Mouse (Mus musculus): ENCODE results near the gene Rpp25l. TPM values are rescaled to one million over a fixed set of nuclear protein-coding genes. Genes with fewer than 3 reads are reported as not detected.
"Not testable (repeated sequence)": the region's sequence is repeated elsewhere in the genome, so short reads cannot be mapped to it uniquely, and the experiment has no call there.

Gene Rpp25l
- total RNA-seq, 2 experiments from 2014 or later: 29.4 to 31.0 TPM

DNA sequence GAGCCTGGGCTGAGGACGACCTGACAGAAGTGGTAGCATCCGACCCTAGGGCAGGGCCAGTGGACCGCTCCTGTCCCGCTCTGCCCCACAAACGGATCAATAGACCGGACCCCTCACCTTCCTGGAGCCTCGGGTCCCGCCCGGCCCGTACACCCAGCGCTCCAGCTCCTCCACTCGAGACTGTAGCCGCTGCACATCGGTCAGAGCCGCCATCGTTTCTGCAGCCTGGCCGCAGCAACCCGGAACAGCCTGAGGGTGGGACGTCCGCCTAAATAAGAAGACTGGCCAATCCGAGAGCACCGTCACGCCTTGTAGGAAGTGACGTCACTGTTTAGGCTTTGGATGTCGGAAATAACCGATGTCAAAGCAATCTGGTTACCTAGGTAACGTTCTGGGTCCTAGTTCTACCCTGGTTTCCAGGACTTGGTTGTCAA lies 9.6 kb upstream of the Rpp25l start, which contains the start of gene Dctn3:
Gene Dctn3, minus strand, starts transcription at position 253 of the 434 bp plus-strand sequence.
- Histone ChIP-seq H3K27ac (peak within 1 kb of the TSS; percentile 78), H3K4me3 (peak within 1 kb of the TSS; percentile 85)
- DNase-seq (ENCODE audit: low spot score in 2 of 2): peak; percentile 92 to 97
- TF ChIP-seq CTCF (conservative IDR thresholded peaks at IDR 0.05): no peak

DNA sequence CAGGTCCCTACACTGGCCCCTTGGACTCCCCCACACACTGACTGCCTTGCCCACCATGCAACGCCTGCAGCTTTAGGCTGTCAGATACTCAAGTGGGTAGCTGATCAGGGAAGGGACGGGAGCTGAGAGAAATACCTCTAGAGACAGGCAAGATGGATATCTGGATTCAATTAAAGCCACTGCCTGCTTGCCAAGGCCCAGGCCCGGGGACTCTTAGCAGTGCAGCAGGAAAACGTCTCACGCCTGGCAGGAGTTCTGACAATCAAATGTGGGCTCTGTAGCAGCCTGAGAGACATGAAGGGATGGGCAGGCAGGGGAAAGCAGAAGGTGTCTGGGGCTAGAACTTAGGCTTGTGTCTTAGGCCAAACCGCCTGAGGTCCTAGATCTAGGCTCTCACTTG lies 3.5 kb upstream of the Rpp25l start:
- no peak overlapping the region for H3K27ac ChIP-seq
- H3K4me3 ChIP-seq: no peak overlapping the region
- DNase-seq (ENCODE audit: low spot score in 2 of 2): no peak
- no peak for TF ChIP-seq CTCF (conservative IDR thresholded peaks at IDR 0.05)

DNA sequence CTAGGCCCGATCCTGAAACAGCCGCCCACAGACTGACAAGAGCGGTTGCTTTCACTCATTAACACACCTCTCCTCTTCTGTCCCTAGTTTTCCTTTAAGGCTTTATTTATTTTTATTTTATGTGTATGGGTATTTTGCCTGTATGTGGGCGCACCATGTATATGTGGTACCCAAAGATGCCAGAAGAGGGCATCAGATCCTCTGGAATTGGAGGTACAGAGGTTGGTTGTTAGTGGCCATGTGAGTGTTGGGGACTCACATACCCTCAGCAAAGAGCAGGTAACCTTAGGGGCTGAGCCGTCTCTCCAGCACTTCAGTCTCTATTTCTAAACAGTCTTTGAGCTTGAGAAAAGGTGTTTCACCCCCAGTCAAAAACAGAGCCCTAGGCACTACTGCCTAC lies 2.3 kb upstream of the Rpp25l start:
- Histone ChIP-seq H3K27ac (no peak overlapping the region), H3K4me3 (no peak overlapping the region)
- DNase-seq (ENCODE audit: low spot score in 2 of 2): peak in 1 of 2 experiments; percentile 71
- peak; percentile 83 for TF ChIP-seq CTCF (conservative IDR thresholded peaks at IDR 0.05)

DNA sequence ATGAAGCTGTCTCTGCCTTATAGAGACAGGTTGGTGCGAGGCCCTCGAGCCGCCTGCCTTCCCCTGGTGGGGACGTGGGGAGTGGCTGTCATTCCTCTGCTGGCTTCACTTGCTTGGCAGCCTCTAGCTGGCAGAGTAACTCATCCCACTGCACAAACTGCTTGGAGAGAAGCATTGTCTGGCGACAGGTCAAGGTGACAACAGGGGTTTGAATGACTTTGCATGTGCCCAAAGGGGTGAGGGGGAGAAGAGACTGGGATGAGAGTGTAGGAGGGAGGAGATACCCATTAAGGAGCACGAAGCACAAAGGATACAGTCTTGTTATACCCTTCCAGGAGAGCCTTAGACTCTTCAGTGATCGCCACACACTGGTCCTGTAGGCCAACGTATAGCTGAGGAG lies 1.7 kb upstream of the Rpp25l start:
- no peak for TF ChIP-seq CTCF (conservative IDR thresholded peaks at IDR 0.05)
- Histone ChIP-seq H3K27ac (peak overlapping the region; percentile 8; the same call in 1 of the 2 replicates), H3K4me3 (no peak overlapping the region)
- DNase-seq (ENCODE audit: low spot score in 2 of 2): no peak

DNA sequence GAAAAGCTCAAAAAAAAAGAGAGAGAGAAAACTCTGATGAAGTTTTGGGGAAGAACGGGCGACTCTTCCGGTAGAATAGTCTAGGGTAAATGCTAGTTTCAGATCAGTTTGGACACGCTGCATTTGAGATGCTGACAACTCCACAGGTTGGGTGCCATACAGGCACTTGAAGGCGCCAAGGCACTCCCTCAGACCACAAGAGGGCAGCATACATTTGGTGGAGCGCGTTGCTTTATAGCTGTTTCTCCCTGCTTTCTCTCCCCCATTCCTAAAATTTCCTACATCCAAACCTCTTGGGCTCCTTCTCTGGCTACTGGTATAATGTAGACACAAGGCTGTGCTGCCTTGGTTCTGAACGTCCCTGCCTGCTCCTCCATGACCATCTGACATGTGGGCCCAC lies 942 bp upstream of the Rpp25l start:
- peak overlapping the region; percentile 8; the same call in 1 of the 2 replicates for H3K27ac ChIP-seq
- peak; percentile 90 for TF ChIP-seq CTCF (conservative IDR thresholded peaks at IDR 0.05)
- peak overlapping the region; percentile 98 for H3K4me3 ChIP-seq
- peak; percentile 73 to 79 for DNase-seq (ENCODE audit: low spot score in 2 of 2)

DNA sequence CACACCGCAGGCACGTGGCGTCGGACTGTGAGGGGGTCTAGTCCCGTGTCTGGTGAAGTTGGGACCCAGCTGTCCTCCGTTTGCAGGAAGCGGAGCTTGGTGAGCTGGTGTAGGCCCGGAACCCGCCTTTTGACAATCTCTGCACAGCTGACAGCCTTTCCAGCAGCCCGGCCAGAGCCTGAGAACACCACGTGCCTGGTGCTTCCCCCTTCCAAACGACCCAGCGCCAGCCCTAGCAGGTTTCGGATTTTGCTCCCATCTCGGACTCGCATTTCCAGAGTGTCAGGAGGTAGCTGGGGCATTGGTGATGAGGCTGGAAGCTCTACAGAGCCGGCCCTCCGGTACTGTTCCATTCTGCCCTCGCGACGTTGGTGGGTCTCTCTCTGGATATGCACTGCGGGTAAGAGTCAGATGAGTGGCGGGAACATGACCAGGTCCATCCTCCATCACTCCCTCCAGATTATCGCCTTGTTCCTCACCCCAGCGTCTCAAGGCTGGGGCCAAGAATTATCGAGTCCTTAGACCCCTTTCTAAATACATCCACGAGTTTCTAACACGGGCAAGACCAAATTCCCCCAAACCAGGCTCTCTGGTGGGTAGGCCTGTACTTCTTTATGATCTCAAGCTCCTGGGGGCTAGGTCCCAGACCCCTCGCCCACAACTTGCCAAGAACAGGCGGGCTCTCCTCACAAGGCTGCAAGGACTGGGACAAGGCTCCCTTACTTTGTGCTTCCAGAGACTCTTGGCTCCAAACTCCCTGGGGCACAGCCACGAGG lies 725 bp downstream of the Rpp25l start:
- no peak for DNase-seq (ENCODE audit: low spot score in 2 of 2)
- no peak for TF ChIP-seq CTCF (conservative IDR thresholded peaks at IDR 0.05)
- Histone ChIP-seq H3K27ac (peak overlapping the region; percentile 97), H3K4me3 (peak overlapping the region; percentile 98)

DNA sequence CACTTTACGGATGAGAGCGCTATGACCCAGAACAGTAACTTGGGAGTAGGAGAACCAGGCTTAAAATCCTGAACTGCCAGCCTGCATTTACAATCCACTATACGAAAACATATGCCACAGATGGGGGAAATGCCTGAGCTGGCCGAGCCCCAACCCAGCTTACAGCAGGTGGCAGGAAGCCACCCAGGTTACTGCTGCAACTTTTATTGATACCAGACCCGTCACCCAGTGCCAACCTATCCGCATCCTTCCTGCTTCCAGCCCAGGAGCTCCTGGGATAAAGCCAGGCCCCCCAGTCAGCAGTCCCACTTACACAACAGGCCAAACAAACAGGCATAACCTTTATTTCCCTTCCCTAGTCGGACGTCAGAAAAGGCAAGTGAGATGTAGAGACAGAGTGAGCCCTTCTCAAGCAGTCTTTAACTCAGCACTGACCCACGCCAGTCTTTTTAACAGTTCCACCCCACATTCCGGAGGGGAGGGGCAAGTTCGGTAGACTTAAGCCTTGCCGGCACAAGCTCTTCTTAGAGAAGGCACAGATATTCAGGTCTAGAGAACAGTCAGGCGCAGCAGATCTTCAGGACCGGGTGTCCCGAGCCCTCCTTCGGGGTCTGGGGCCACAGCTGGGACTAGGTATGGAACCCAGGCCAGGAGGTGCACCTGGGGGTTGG lies 1.5 kb downstream of the Rpp25l start:
- Histone ChIP-seq H3K27ac (peak overlapping the region; percentile 97; the same call in 1 of the 2 replicates), H3K4me3 (peak overlapping the region; percentile 98)
- no peak for TF ChIP-seq CTCF (conservative IDR thresholded peaks at IDR 0.05)
- DNase-seq (ENCODE audit: low spot score in 2 of 2): no peak

DNA sequence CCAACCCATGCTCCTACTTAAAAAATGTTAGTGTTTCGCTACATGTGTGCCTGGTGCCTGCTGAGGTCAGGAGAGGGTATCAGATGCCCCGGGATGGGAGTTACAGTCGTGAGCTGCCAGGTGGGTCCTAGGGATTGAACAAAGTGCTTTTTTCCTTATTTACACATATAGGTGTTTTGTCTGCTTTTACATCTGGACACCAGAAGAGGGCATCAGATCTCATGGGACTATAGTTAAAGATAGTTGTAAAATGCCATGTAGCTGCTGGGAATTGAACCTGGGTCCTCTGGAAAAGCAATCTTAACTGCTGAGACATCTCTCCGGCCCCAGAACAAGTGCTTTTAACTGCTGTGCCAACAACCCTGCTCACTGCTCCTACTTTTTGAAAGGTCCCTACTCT lies 3.1 kb downstream of the Rpp25l start:
- peak; percentile 62 for TF ChIP-seq CTCF (conservative IDR thresholded peaks at IDR 0.05)
- Histone ChIP-seq H3K27ac (no peak overlapping the region), H3K4me3 (no peak overlapping the region)
- DNase-seq (ENCODE audit: low spot score in 2 of 2): no peak

DNA sequence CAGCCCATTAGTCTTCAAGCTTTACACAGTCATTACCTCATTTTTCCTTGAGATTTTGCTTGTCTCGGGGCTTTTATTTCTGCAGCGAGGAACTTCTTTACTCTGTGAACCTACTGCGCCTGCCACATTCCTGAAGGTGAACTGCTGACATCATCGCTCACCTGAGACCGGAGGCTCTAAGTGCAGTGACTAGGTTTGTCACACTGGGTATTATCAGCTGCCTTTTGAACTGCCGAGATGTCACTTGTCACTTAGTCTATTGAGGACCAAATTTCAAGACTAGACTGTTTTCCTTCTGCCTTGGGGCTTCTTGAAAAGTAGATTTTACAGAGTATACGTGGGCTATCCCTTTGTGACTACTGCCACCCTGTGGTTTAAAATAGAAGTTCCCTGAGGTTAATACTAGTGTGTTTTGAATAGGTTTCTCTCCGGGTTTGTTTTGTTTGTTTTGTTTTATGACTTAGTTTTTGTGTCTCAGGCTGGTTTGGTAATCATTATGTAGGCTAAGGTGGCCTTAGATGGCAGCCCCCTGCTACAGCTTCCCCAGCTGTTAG lies 5.1 kb downstream of the Rpp25l start:
- Histone ChIP-seq H3K27ac (no peak overlapping the region; the same call in 1 of the 2 replicates), H3K4me3 (no peak overlapping the region)
- TF ChIP-seq CTCF (conservative IDR thresholded peaks at IDR 0.05): peak; percentile 94
- DNase-seq (ENCODE audit: low spot score in 2 of 2): peak in 1 of 2 experiments; percentile 66

DNA sequence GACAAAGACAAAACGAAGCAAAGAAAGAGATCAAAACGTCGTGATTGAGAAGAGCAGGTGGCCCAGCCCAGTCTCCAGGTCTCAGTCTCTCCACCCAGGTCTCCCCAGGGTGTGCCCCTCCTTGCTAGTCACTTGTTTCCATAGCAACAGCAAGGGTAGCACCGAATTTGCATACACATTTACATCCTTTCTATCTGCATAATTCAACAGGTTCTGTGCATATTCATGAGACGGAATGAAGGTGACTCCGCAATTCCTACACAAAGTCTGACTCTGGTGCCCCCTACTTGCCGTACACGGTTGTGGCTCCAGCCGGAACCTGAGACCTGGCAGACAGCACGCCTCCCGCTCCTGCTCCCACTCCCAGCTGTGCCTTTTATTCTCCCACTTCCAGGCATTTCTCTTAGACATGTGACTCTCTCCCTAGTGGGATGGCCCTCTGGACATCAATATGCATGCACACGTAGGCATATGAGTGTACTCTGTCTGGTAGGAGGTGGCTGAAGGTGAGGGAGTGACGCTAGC lies 6.3 kb downstream of the Rpp25l start:
- DNase-seq (ENCODE audit: low spot score in 2 of 2): peak; percentile 63
- TF ChIP-seq CTCF (conservative IDR thresholded peaks at IDR 0.05): peak; percentile 83
- Histone ChIP-seq H3K4me3 (no peak overlapping the region), H3K27ac (peak overlapping the region; percentile 23; the same call in 1 of the 2 replicates)

DNA sequence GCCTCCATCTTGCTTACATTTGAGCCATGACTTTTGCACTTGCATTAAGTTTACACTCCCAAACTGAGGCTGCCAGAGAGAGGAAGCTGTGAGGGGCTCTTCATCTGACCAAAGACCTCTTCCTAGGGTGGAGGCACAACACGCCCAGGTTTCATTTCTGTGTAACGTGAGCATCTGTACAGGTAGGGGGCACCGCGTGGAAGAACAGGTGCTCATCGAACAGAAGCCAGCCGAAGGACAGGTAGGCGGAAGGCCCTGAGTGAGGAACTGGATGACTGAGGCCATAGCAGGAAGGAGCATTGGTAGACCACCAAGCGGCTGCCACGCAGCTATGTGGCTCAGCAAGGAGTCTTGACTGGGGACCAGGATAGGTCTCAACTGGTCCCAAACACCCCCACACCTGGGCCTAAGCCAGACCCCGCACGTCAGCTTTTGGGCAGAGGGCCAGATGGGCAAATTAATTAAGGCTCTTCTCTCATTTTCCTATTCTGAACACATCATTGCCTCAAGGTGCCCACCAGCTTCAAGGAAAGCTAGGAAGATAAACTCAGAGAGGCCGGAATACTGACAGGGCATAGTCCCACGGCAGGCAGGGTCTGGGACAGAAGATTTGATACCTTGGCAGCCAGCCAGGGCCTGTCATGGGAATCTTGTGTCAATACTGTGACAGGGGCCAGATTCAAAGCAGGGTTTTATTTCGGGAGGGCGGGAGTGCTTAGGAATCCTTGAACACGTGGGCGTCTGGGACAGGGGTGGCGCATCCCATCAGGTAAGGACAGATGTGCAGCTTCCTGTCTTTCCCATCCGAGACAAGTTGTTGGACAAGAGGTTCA lies 7.2 kb downstream of the Rpp25l start:
- no peak for TF ChIP-seq CTCF (conservative IDR thresholded peaks at IDR 0.05)
- Histone ChIP-seq H3K27ac (no peak overlapping the region), H3K4me3 (no peak overlapping the region)
- DNase-seq (ENCODE audit: low spot score in 2 of 2): no peak

DNA sequence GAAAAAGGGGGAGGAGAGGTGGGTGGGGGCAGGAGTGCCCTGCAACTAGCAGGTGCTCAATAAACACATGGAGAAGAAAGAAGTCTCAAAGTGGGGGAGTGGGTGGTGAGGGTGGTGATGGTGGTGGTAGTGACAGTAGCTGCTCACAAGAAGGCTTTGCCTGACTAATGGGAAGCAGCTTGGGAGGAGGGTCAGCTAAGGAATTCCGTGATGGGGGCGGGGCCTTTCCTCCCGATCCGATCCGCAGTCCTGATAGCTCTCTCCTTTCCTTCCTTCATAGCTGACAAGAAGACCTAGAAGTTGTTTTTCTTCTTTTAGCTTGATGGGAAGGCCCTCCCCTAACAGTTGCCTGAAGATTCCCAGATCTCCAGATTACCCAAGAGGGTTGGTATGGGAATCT lies 8.7 kb downstream of the Rpp25l start:
- Histone ChIP-seq H3K27ac (no peak overlapping the region), H3K4me3 (no peak overlapping the region)
- DNase-seq (ENCODE audit: low spot score in 2 of 2): no peak
- TF ChIP-seq CTCF (conservative IDR thresholded peaks at IDR 0.05): no peak

DNA sequence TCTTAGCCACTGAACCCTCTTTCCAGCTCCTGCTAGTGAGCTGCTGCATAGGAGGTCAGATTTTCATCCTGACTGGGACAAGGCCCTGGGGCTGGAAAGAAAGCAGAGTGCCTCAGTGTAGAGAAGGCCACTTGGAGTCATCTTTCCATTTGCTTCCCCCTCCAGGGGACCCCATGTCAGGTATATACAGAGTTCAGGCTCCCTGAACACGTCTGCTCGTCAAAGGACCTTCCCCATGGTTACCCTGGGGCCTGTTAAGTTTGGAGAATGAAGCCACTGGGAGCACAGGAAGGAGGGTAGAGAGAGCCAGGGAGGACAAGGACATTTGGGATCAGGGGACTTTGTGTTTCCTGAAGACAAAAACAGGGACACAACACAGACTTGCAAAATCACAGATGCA lies 11.1 kb downstream of the Rpp25l start:
- not testable (repeated sequence) for DNase-seq (ENCODE audit: low spot score in 2 of 2); H3K4me3 ChIP-seq; H3K27ac ChIP-seq

DNA sequence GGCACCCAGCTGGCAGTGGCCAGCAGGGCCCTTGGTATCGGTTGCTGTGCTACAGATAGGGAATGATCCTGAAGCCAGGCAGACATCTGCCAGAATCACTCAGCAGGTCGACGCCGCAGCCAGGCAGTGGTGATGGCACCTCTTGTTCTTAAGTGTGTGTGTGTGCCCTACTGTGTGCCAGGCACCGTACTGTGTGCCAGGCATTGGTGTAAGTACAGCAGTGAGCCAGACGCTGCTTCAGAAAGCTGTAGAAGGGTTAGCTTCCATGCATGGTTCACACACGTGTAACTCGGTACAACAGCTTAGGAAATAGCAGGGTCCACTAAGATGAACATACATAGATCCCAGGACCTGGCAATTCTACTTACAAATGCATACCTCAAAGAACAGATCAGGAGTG lies 13.1 kb downstream of the Rpp25l start:
- not testable (repeated sequence) for DNase-seq (ENCODE audit: low spot score in 2 of 2); H3K4me3 ChIP-seq; H3K27ac ChIP-seq

DNA sequence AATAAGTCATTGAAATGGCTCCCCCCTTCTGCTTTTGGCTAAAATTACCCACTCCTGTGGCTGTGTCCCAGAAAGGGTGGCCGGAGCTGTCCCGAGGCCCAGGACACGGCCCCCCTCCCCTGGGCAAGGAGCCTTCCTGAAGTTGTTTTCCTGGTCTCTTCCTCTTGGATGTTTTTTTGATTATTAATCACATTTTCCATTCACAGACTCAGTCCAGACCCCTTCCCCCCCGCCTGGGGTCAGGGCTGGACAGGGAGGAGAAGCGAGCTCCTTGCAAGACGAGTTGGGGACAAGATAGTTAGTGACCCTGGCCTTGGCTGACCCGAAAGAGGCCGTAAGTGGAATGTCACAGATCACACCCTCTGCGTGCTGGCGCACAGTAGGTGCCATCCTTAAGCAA lies 13.6 kb downstream of the Rpp25l start, which contains the start of gene Il11ra1:
Gene Il11ra1, plus strand, starts transcription at position 207 of the 400 bp plus-strand sequence.
- H3K4me3 ChIP-seq; DNase-seq (ENCODE audit: low spot score in 2 of 2): not testable (repeated sequence)
- peak within 1 kb of the TSS; percentile 43; the same call in 1 of the 2 replicates for H3K27ac ChIP-seq

DNA sequence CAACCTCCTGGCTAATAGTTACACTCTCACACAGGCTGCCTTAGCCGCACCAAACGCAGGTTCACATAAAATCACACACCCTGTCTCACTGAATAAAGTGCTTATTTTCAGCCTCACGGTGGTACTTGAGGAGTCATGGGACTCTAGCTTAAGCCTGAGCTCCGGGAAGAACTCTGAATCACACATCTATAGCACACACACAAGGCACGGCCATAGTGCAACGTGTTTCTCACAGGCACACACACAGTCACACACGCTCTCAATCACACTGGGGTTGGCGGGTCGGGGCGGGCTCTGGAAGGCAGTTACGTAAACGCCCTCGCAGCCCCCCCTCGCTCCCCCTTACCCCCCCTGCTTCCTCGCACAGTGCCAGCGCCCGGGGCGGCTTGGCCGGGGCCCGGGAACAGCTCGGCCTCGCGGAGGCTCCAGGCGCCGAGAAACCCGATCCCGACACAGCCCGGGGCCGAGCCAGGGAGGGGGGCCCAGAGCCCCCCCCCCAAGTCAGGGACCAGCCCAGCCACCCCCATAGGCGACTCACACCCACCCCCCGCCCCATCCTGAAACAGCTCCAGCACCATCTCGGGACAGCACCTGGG lies 14.8 kb downstream of the Rpp25l start:
- not testable (repeated sequence) for H3K27ac ChIP-seq; DNase-seq (ENCODE audit: low spot score in 2 of 2); H3K4me3 ChIP-seq

Data from layer of hippocampus, adult 2 months (tissue).